Mouse (Mus musculus) spleen, adult 2 months (tissue): ENCODE data around the gene Apobec4. TPM values are rescaled to one million over a fixed set of nuclear protein-coding genes. Genes with fewer than 3 reads are reported as not detected.

Source experiments
- DNase-seq, 2 experiments: peaks; one replicate each; pipeline versions ENCODE4 v3.0.0 to v3.0.0-alpha.2; 2012 to 2021; ENCODE audit warnings: low spot score in 2 of 2, low read depth in 1 of 2
- H3K27ac ChIP-seq: fragments of 200-500 bp; 2 replicates; pipeline ENCODE4 v1.5.1; 2012; ENCODE audit warnings: low read length, inconsistent platforms; ENCODE audit not compliant: insufficient read depth
- H3K27me3 ChIP-seq: fragments of 200-500 bp; 2 replicates; pipeline ENCODE4 v1.6.1; 2012; ENCODE audit warnings: mild to moderate bottlenecking, moderate library complexity, low read length, inconsistent platforms; ENCODE audit not compliant: control insufficient read depth, insufficient read depth
- H3K36me3 ChIP-seq: fragments of 200-500 bp; 2 replicates; pipeline ENCODE4 v1.6.1; 2012; ENCODE audit warnings: mild to moderate bottlenecking, low read length, inconsistent platforms; ENCODE audit not compliant: control insufficient read depth, insufficient read depth
- H3K4me1 ChIP-seq: fragments of 200-500 bp; 2 replicates; pipeline ENCODE4 v1.6.1; 2011; ENCODE audit warnings: inconsistent platforms; ENCODE audit not compliant: control insufficient read depth, insufficient read depth, insufficient read length
- H3K4me3 ChIP-seq: fragments of 200-500 bp; 2 replicates; pipeline ENCODE4 v1.5.1; 2011; ENCODE audit warnings: mild to moderate bottlenecking, inconsistent platforms; ENCODE audit not compliant: insufficient read depth, insufficient read length; ENCODE audit errors: extremely low read depth
- CTCF ChIP-seq: fragments of 200-500 bp; IDR thresholded peaks from 2 replicates; pipeline ENCODE4 v1.5.1; 2011; ENCODE audit warnings: mild to moderate bottlenecking, inconsistent platforms; ENCODE audit not compliant: insufficient read depth, insufficient read length, insufficient replicate concordance; ENCODE audit errors: extremely low read depth
- POLR2A ChIP-seq: fragments of 200-500 bp; IDR thresholded peaks from 2 replicates; pipeline ENCODE4 v1.6.1; 2011; ENCODE audit warnings: low read depth, low read length, inconsistent platforms
- WGBS: fragments of 180-500 bp; shearing (Covaris S2); methylation state at CpG from one replicate; pipeline ENCODE4 v1.1.7; 2018; 5-methylcytosine and 5-hydroxymethylcytosine counted together
- polyA plus RNA-seq: library from polyadenylated mRNA; depleted of rRNA; stranded (reverse); fragments of >200 nt; gene quantifications from 2 replicates; pipeline ENCODE4 v1.2.3, GENCODE M21; 2012; rRNA removed

Gene Apobec4
- polyA plus RNA-seq, 1 experiment: not detected

- H3K4me3 ChIP-seq: no peak overlapping the region
- peaks cover 15% of the 10 kb centered on the region; the same call in 1 of the 2 replicates for H3K4me1 ChIP-seq
- no peaks in the 10 kb centered on the region for H3K36me3 ChIP-seq
- DNase-seq: no peak
- H3K27me3 ChIP-seq: no peaks in the 10 kb centered on the region
- TF ChIP-seq CTCF (no peak), POLR2A (no peak)
- no peak overlapping the region for H3K27ac ChIP-seq
- WGBS: 83% methylated on average over 13 of the region's 13 CpGs
Observed at GRCm38 (mm10) chr1:152800633-152801176, 50.4 kb downstream of the Apobec4 start.

GRCm38 (mm10) chr1:152804907-152805306 is 54.6 kb downstream of the Apobec4 start:
- WGBS: 77% methylated on average over 6 of the region's 6 CpGs
- Histone ChIP-seq H3K4me1 (peaks cover 16% of the 10 kb centered on the region; the same call in 1 of the 2 replicates), H3K27ac (no peak overlapping the region), H3K27me3 (no peaks in the 10 kb centered on the region), H3K36me3 (no peaks in the 10 kb centered on the region), H3K4me3 (no peak overlapping the region)
- TF ChIP-seq CTCF: no peak
- no peak for TF ChIP-seq POLR2A
- DNase-seq: no peak

Other genes with a start within 250 kb of the Apobec4 start
- gene Rgl1, start 15.8 kb downstream of the Apobec4 start, polyA plus RNA-seq: 14.4 and 14.7 TPM in 2 replicates
- 91.9 and 147 TPM in 2 replicates for gene Arpc5, start 16.0 kb downstream of the Apobec4 start, polyA plus RNA-seq
- gene Ncf2, start 49.6 kb downstream of the Apobec4 start, polyA plus RNA-seq: 29.7 and 33.7 TPM in 2 replicates
- 30.7 and 30.8 TPM in 2 replicates for gene Smg7, start 152.1 kb downstream of the Apobec4 start, polyA plus RNA-seq
- gene Nmnat2, start 204.4 kb downstream of the Apobec4 start, polyA plus RNA-seq: 0.63 and 0.92 TPM in 2 replicates